Comparison of ENCODE assay signal across 9 mouse cellular contexts in genomic region chr15:97054767-97055489, GRCm38 (mm10). TPM values are rescaled to one million over a fixed set of nuclear protein-coding genes. Genes with fewer than 3 reads are reported as not detected.
DNase-seq lines count a peak whose midpoint lies in the region; ATAC-seq lines count a peak whose summit lies in the region.
"Had no signal": no experiment of that assay in that cellular context is flagged by ENCODE, and none has a peak within 500 bp of the region (broad histone marks: within the 10 kb centered on the region; RNA-seq: fewer than 3 reads in every experiment).

No protein-coding gene starts in this region.

- H3K4me1 ChIP-seq in kidney, embryonic 14.5 days (ENCODE audit: control insufficient read depth, insufficient read depth, low read length): peaks cover 9% of the 10 kb centered on the region
- 0 out of 2 replicates have a peak, but pooled peaks cover 16% of the 10 kb centered on the region for H3K4me1 ChIP-seq in forebrain, embryonic 13.5 days
- H3K4me1 ChIP-seq in intestine, embryonic 14.5 days (replicated peaks; ENCODE audit: control insufficient read depth, insufficient read depth, low read length): peaks cover 10% of the 10 kb centered on the region
- H3K4me1 ChIP-seq in neural tube, embryonic 12.5 days: no peaks in the 10 kb centered on the region

- peak overlapping the region; percentile 66 for H3K9ac ChIP-seq in kidney, embryonic 14.5 days (ENCODE audit: low read depth, low read length)
- no peak overlapping the region; the same call in 1 of the 2 replicates for H3K9ac ChIP-seq in forebrain, embryonic 13.5 days
- H3K9ac ChIP-seq in intestine, embryonic 14.5 days (ENCODE audit: low read length): peak overlapping the region; percentile 65
- no peak overlapping the region for H3K9ac ChIP-seq in neural tube, embryonic 12.5 days

- ATAC-seq in kidney, embryonic 14.5 days (ENCODE audit: low FRiP score, low TSS enrichment): peak; percentile 25; the same call in 1 of the 2 replicates
- no peak for ATAC-seq in forebrain, embryonic 13.5 days
- no peak; the same call in 1 of the 2 replicates for ATAC-seq in intestine, embryonic 14.5 days (replicated peaks; ENCODE audit: low FRiP score, low TSS enrichment, low read depth)
- no peak for ATAC-seq in neural tube, embryonic 12.5 days (ENCODE audit: low FRiP score, low read depth)
- ATAC-seq: CD4-positive, CD25-positive, alpha-beta regulatory T cell, adult 4 months had no signal

- H3K27me3 ChIP-seq in kidney, embryonic 14.5 days (ENCODE audit: control insufficient read depth, insufficient read depth, low read length): no peaks in the 10 kb centered on the region
- peaks cover 16% of the 10 kb centered on the region; the same call in 1 of the 2 replicates for H3K27me3 ChIP-seq in forebrain, embryonic 13.5 days
- no peaks in the 10 kb centered on the region for H3K27me3 ChIP-seq in intestine, embryonic 14.5 days (replicated peaks; ENCODE audit: control insufficient read depth, insufficient read depth, low read length)
- H3K27me3 ChIP-seq in neural tube, embryonic 12.5 days (replicated peaks): no peaks in the 10 kb centered on the region

- no peak for DNase-seq in kidney, adult 8-10 months
- peak; percentile 72 for DNase-seq in intestine, embryonic 14.5 days (ENCODE audit: low spot score)
- DNase-seq in layer of hippocampus, postnatal 36 days: no peak
- no peak for DNase-seq in layer of hippocampus, postnatal 14 days (ENCODE audit: low spot score in 2 of 2)
- no peak for DNase-seq in urinary bladder, adult 18-20 months (ENCODE audit: low spot score in 2 of 2)

- no peaks in the 10 kb centered on the region for H3K36me3 ChIP-seq in kidney, embryonic 14.5 days (ENCODE audit: control insufficient read depth, insufficient read depth, low read length)
- no peaks in the 10 kb centered on the region for H3K36me3 ChIP-seq in forebrain, embryonic 13.5 days (ENCODE audit: poor library complexity, severe bottlenecking)
- H3K36me3 ChIP-seq in intestine, embryonic 14.5 days (ENCODE audit: control insufficient read depth, insufficient read depth, low read length): no peaks in the 10 kb centered on the region
- no peaks in the 10 kb centered on the region for H3K36me3 ChIP-seq in neural tube, embryonic 12.5 days

- peak overlapping the region; percentile 64 for H3K4me2 ChIP-seq in kidney, embryonic 14.5 days (replicated peaks; ENCODE audit: low read depth, low read length)
- peak overlapping the region; percentile 56 for H3K4me2 ChIP-seq in forebrain, embryonic 13.5 days
- H3K4me2 ChIP-seq in intestine, embryonic 14.5 days (ENCODE audit: low read length): peak overlapping the region; percentile 61
- H3K4me2 ChIP-seq in neural tube, embryonic 12.5 days (replicated peaks): peak overlapping the region; percentile 56

- peaks cover 15% of the 10 kb centered on the region; the same call in 1 of the 2 replicates for H3K9me3 ChIP-seq in kidney, embryonic 14.5 days (ENCODE audit: control insufficient read depth, low read length)
- peaks cover 24% of the 10 kb centered on the region; the same call in 1 of the 2 replicates for H3K9me3 ChIP-seq in forebrain, embryonic 13.5 days (replicated peaks)
- peaks cover 13% of the 10 kb centered on the region; the same call in 1 of the 2 replicates for H3K9me3 ChIP-seq in intestine, embryonic 14.5 days (ENCODE audit: control insufficient read depth, low read length)
- peaks cover 13% of the 10 kb centered on the region for H3K9me3 ChIP-seq in neural tube, embryonic 12.5 days

- peak overlapping the region; percentile 69 for H3K27ac ChIP-seq in kidney, embryonic 14.5 days (ENCODE audit: low read depth, low read length)
- H3K27ac ChIP-seq in forebrain, embryonic 13.5 days: no peak overlapping the region
- H3K27ac ChIP-seq in intestine, embryonic 14.5 days (ENCODE audit: low read depth): peak overlapping the region; percentile 75
- H3K27ac ChIP-seq in neural tube, embryonic 12.5 days: no peak overlapping the region

- H3K4me3 ChIP-seq in kidney, embryonic 14.5 days (ENCODE audit: low read length): peak overlapping the region; percentile 54
- H3K4me3 ChIP-seq in forebrain, embryonic 13.5 days: peak overlapping the region; percentile 28
- peak overlapping the region; percentile 57 for H3K4me3 ChIP-seq in intestine, embryonic 14.5 days (ENCODE audit: low read depth, low read length)
- peak overlapping the region; percentile 31 for H3K4me3 ChIP-seq in neural tube, embryonic 12.5 days

- 47% methylated on average over 31 of the region's 31 CpGs for WGBS in kidney, embryonic 14.5 days
- WGBS in forebrain, embryonic 13.5 days: 42% methylated on average over 31 of the region's 31 CpGs
- 46% methylated on average over 31 of the region's 31 CpGs for WGBS in intestine, embryonic 14.5 days
- 43% methylated on average over 31 of the region's 31 CpGs for WGBS in neural tube, embryonic 12.5 days

RNA-seq across cellular contexts. Expression of gene Slc38a4, which starts 0.8 kb away (rescaled TPM):
- 74.4 and 88.4 TPM in 2 replicates for polyA plus RNA-seq in kidney, embryonic 14.5 days (2014; fragmentation: Nextera tagmentation; extraction: Ambion mirVana)
- polyA plus RNA-seq in forebrain, embryonic 13.5 days (2015; fragmentation: Nextera tagmentation; extraction: Ambion mirVana): 2.7 and 3.2 TPM in 2 replicates
- polyA plus RNA-seq in intestine, embryonic 14.5 days (2014; fragmentation: Nextera tagmentation; extraction: Ambion mirVana): 68.3 and 74.8 TPM in 2 replicates
- polyA plus RNA-seq in neural tube, embryonic 12.5 days (2016; fragmentation: Nextera tagmentation; extraction: Ambion mirVana): 23.1 and 25.1 TPM in 2 replicates
- under 1 TPM; 0.46 to 0.67 TPM for total RNA-seq in layer of hippocampus, postnatal 36 days (2021)
- total RNA-seq in layer of hippocampus, postnatal 14 days (2021): 1 to 10 TPM in 1 of 2 experiments, under 1 TPM in 1; 0.95 to 1.1 TPM
- polyA plus RNA-seq: CD4-positive, CD25-positive, alpha-beta regulatory T cell, adult 4 months had no signal

Comparison
In these comparisons a context has a peak if more than half of its experiments do, and no peak if none do; other contexts are left out.
1. H3K27ac ChIP-seq: peak in kidney, embryonic 14.5 days (single experiment) and intestine, embryonic 14.5 days (single experiment); none in forebrain, embryonic 13.5 days (single experiment) and neural tube, embryonic 12.5 days (single experiment).
2. H3K9ac ChIP-seq: peak in kidney, embryonic 14.5 days (single experiment) and intestine, embryonic 14.5 days (single experiment); none in forebrain, embryonic 13.5 days (single experiment) and neural tube, embryonic 12.5 days (single experiment).
3. Peak in every context shown above with its lines, with median percentiles within 50 percentile points of each other: H3K4me2 ChIP-seq and H3K4me3 ChIP-seq.